8 mouse cellular contexts compared by ENCODE assay signal in the genomic region with DNA sequence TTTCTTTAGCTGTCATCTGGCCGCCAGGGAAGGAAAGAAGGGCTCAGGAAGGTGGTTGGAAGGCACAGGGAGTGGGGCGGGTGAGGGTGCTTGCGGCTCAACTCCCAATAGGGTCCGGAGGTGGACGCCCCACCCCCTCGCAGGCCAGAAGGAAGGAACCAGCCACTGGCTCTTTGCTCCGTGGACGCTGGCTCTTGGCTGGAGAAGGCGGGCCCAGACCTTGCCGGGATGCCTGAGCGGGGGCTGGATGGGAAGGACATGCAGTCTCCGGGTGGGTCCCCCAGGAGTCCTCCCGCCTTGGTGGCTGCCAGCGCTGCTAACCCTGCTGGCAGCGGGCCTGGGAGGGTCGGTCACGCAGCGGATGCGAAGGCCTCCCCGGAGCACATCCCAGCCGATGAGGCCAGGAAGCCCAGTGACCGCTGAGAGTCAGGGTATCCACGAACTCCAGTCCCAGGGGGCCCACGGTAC. TPM values are rescaled to one million over a fixed set of nuclear protein-coding genes. Genes with fewer than 3 reads are reported as not detected.
A peak's percentile ranks its signal among the peaks of the same experiment; 100 is the strongest.
DNase-seq lines count a peak whose midpoint lies in the region; ATAC-seq and TF ChIP-seq lines count a peak whose summit lies in the region.

No protein-coding gene starts in this region.

- no peaks in the 10 kb centered on the region for H3K9me3 ChIP-seq in forebrain, embryonic 10.5 days
- no peaks in the 10 kb centered on the region for H3K9me3 ChIP-seq in heart, embryonic 16.5 days (replicated peaks; ENCODE audit: control insufficient read depth, low read length)
- H3K9me3 ChIP-seq in kidney, postnatal 0 days (replicated peaks; ENCODE audit: low read length): no peaks in the 10 kb centered on the region
- H3K9me3 ChIP-seq in stomach, embryonic 14.5 days (ENCODE audit: control insufficient read depth, low read depth, low read length): no peaks in the 10 kb centered on the region

- no peaks in the 10 kb centered on the region for H3K36me3 ChIP-seq in forebrain, embryonic 10.5 days (replicated peaks)
- H3K36me3 ChIP-seq in heart, embryonic 16.5 days (ENCODE audit: control insufficient read depth, insufficient read depth): no peaks in the 10 kb centered on the region
- no peaks in the 10 kb centered on the region for H3K36me3 ChIP-seq in kidney, postnatal 0 days (ENCODE audit: insufficient read depth, low read length)
- no peaks in the 10 kb centered on the region for H3K36me3 ChIP-seq in stomach, embryonic 14.5 days (ENCODE audit: control insufficient read depth, insufficient read depth, low read length)

- peak overlapping the region; percentile 49 for H3K4me3 ChIP-seq in forebrain, embryonic 10.5 days
- peak overlapping the region; percentile 25 for H3K4me3 ChIP-seq in heart, embryonic 16.5 days (ENCODE audit: low read length)
- no peak overlapping the region; the same call in 1 of the 2 replicates for H3K4me3 ChIP-seq in kidney, postnatal 0 days (replicated peaks; ENCODE audit: low read depth, low read length)
- H3K4me3 ChIP-seq in stomach, embryonic 14.5 days (ENCODE audit: low read depth, low read length): peak overlapping the region; percentile 7; the same call in 1 of the 2 replicates

- peaks cover 58% of the 10 kb centered on the region for H3K4me1 ChIP-seq in forebrain, embryonic 10.5 days
- peaks cover 56% of the 10 kb centered on the region for H3K4me1 ChIP-seq in heart, embryonic 16.5 days (ENCODE audit: control insufficient read depth, insufficient read depth, low read length)
- peaks cover 31% of the 10 kb centered on the region for H3K4me1 ChIP-seq in kidney, postnatal 0 days (replicated peaks; ENCODE audit: insufficient read depth, low read length)
- peaks cover 50% of the 10 kb centered on the region for H3K4me1 ChIP-seq in stomach, embryonic 14.5 days (ENCODE audit: control insufficient read depth, insufficient read depth, low read length)

- DNase-seq in layer of hippocampus, adult 9-11 months: peak; percentile 39
- DNase-seq in layer of hippocampus, adult 9-10 months (ENCODE audit: low spot score): no peak
- peak; percentile 64 for DNase-seq in forebrain, embryonic 10.5 days (ENCODE audit: extremely low spot score, low spot score)
- DNase-seq in kidney, postnatal 0 days (ENCODE audit: low spot score): peak; percentile 81
- DNase-seq in lung, postnatal 25 days (ENCODE audit: low spot score): peak; percentile 84
- DNase-seq in thymus, postnatal 36 days: no peak

- peak; percentile 84 for ATAC-seq in heart, embryonic 16.5 days (replicated peaks; ENCODE audit: extremely low read depth, insufficient read depth, low FRiP score)
- ATAC-seq in kidney, postnatal 0 days (replicated peaks; ENCODE audit: low FRiP score, low read depth): peak; percentile 57
- ATAC-seq in stomach, embryonic 14.5 days (ENCODE audit: insufficient number of reproducible peaks, insufficient read depth, low FRiP score, low read depth): peak; percentile 74

- peak overlapping the region; percentile 54 for H3K4me2 ChIP-seq in heart, embryonic 16.5 days (ENCODE audit: low read depth, low read length)
- H3K4me2 ChIP-seq in kidney, postnatal 0 days (ENCODE audit: low read length): peak overlapping the region; percentile 42
- H3K4me2 ChIP-seq in stomach, embryonic 14.5 days (replicated peaks; ENCODE audit: low read depth, low read length): peak overlapping the region; percentile 49

- WGBS in forebrain, embryonic 10.5 days: 3% methylated on average over 24 of the region's 24 CpGs
- 2% methylated on average over 24 of the region's 24 CpGs for WGBS in heart, embryonic 16.5 days
- WGBS in kidney, postnatal 0 days: 6% methylated on average over 24 of the region's 24 CpGs
- WGBS in stomach, embryonic 14.5 days: 7% methylated on average over 24 of the region's 24 CpGs

- H3K27me3 ChIP-seq in forebrain, embryonic 10.5 days (ENCODE audit: poor library complexity, severe bottlenecking): peaks cover 66% of the 10 kb centered on the region
- H3K27me3 ChIP-seq in heart, embryonic 16.5 days (ENCODE audit: control insufficient read depth, insufficient read depth, low read length): no peaks in the 10 kb centered on the region
- 0 out of 2 replicates have a peak, but pooled peaks cover 4% of the 10 kb centered on the region for H3K27me3 ChIP-seq in kidney, postnatal 0 days (ENCODE audit: insufficient read depth, low read length)
- no peaks in the 10 kb centered on the region for H3K27me3 ChIP-seq in stomach, embryonic 14.5 days (ENCODE audit: control insufficient read depth, insufficient read depth, low read length)

- peak overlapping the region; percentile 68 for H3K9ac ChIP-seq in heart, embryonic 16.5 days (ENCODE audit: low read length)
- H3K9ac ChIP-seq in kidney, postnatal 0 days (ENCODE audit: low read depth, low read length): peak overlapping the region; percentile 14; the same call in 1 of the 2 replicates
- no peak overlapping the region for H3K9ac ChIP-seq in stomach, embryonic 14.5 days (replicated peaks; ENCODE audit: low read depth, low read length)

- no peak for TF ChIP-seq CTCF in kidney, postnatal 0 days (IDR thresholded peaks at IDR 0.05; ENCODE audit: low read depth)

- H3K27ac ChIP-seq in forebrain, embryonic 10.5 days: peak overlapping the region; percentile 79
- peak overlapping the region; percentile 57 for H3K27ac ChIP-seq in heart, embryonic 16.5 days (ENCODE audit: low read length)
- H3K27ac ChIP-seq in kidney, postnatal 0 days: peak overlapping the region; percentile 71; the same call in 1 of the 2 replicates
- peak overlapping the region; percentile 82 for H3K27ac ChIP-seq in stomach, embryonic 14.5 days (ENCODE audit: low read length)

RNA-seq across cellular contexts. Expression of gene Meox1, which starts 12.5 kb away (rescaled TPM):
- polyA plus RNA-seq in forebrain, embryonic 10.5 days (2016; fragmentation: Nextera tagmentation; extraction: Ambion mirVana): 0.86 and 0.97 TPM in 2 replicates
- polyA plus RNA-seq in heart, embryonic 16.5 days (2015; fragmentation: Nextera tagmentation; extraction: Ambion mirVana): 14.9 and 15.0 TPM in 2 replicates
- polyA plus RNA-seq in kidney, postnatal 0 days (2015; fragmentation: Nextera tagmentation; extraction: Ambion mirVana): 13.9 and 14.3 TPM in 2 replicates
- polyA plus RNA-seq in stomach, embryonic 14.5 days (2014; fragmentation: Nextera tagmentation; extraction: Ambion mirVana): 5.2 and 5.6 TPM in 2 replicates

Comparison
In these comparisons a context has a peak if more than half of its experiments do, and no peak if none do; other contexts are left out.
1. DNase-seq: peak in layer of hippocampus, adult 9-11 months (single experiment), forebrain, embryonic 10.5 days (single experiment), kidney, postnatal 0 days (single experiment) and lung, postnatal 25 days (single experiment); none in layer of hippocampus, adult 9-10 months (single experiment) and thymus, postnatal 36 days (0 of 2).
2. Peak in every context shown above with its lines, with median percentiles within 50 percentile points of each other: H3K27ac ChIP-seq, ATAC-seq and H3K4me2 ChIP-seq.